38 mouse cellular contexts compared by ENCODE assay signal in the genomic region with DNA sequence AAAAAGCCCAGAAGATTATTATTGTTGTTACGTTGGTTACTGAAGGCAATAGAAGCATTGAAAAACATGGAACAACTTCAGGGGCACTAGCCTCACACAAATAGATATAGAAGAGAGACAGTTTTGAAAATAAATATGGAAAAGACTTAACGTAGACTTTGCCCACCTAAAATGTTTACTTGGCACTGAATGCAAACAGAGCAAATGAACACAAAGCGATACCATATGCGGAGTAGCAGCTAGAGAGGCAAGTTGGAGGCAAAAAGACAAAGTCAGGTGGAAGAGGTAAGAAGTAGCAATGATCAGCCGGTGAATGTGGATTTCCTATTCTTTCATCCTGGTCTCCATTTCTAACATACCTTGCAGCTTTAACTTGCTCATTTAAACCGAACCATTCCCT. TPM values are rescaled to one million over a fixed set of nuclear protein-coding genes. Genes with fewer than 3 reads are reported as not detected.
"Had no signal": no experiment of that assay in that cellular context is flagged by ENCODE, and none has a peak within 500 bp of the region (broad histone marks: within the 10 kb centered on the region; RNA-seq: fewer than 3 reads in every experiment).

No protein-coding gene starts in this region.

- H3K4me2 ChIP-seq: limb, embryonic 12.5 days; limb, embryonic 13.5 days; limb, embryonic 15.5 days; liver, embryonic 12.5 days; liver, embryonic 13.5 days; liver, embryonic 15.5 days; lung, embryonic 14.5 days; lung, embryonic 15.5 days; midbrain, embryonic 11.5 days; midbrain, embryonic 12.5 days; midbrain, embryonic 13.5 days; midbrain, embryonic 15.5 days; neural tube, embryonic 12.5 days had no signal

- H3K4me1 ChIP-seq: limb, embryonic 10.5 days; limb, embryonic 12.5 days; limb, embryonic 13.5 days; limb, embryonic 15.5 days; liver, embryonic 12.5 days; liver, embryonic 13.5 days; liver, embryonic 15.5 days; lung, embryonic 15.5 days; megakaryocyte, embryonic 14.5 days; midbrain, embryonic 10.5 days; midbrain, embryonic 12.5 days; midbrain, embryonic 13.5 days; midbrain, embryonic 15.5 days; neural tube, embryonic 12.5 days had no signal

- H3K9me3 ChIP-seq: limb, embryonic 10.5 days; limb, embryonic 12.5 days; limb, embryonic 13.5 days; limb, embryonic 15.5 days; liver, embryonic 12.5 days; liver, embryonic 13.5 days; liver, embryonic 15.5 days; lung, embryonic 15.5 days; megakaryocyte, embryonic 14.5 days; midbrain, embryonic 10.5 days; midbrain, embryonic 12.5 days; midbrain, embryonic 13.5 days; midbrain, embryonic 15.5 days; neural tube, embryonic 12.5 days had no signal

- H3K27me3 ChIP-seq: limb, embryonic 12.5 days; limb, embryonic 13.5 days; limb, embryonic 15.5 days; liver, embryonic 12.5 days; liver, embryonic 13.5 days; liver, embryonic 15.5 days; lung, embryonic 15.5 days; megakaryocyte, embryonic 14.5 days; midbrain, embryonic 12.5 days; midbrain, embryonic 13.5 days; midbrain, embryonic 15.5 days; neural tube, embryonic 12.5 days had no signal

- H3K4me3 ChIP-seq: left cerebral cortex, adult 2 months; limb, embryonic 10.5 days; limb, embryonic 12.5 days; limb, embryonic 13.5 days; limb, embryonic 15.5 days; liver, embryonic 12.5 days; liver, embryonic 13.5 days; liver, embryonic 15.5 days; lung, embryonic 15.5 days; megakaryocyte, embryonic 14.5 days; midbrain, embryonic 10.5 days; midbrain, embryonic 12.5 days; midbrain, embryonic 13.5 days; midbrain, embryonic 15.5 days; myocyte; neural tube, embryonic 12.5 days had no signal

- DNase-seq: left cerebral cortex, postnatal 4 days; liver, embryonic 13.5 days; lung, adult 18-20 months; lung, adult 2 months; lung, embryonic 14.5 days; lung, postnatal 10 days; lung, postnatal 14 days; lung, postnatal 36 days; lung, postnatal 4 days; midbrain, embryonic 14.5 days had no signal

- H3K36me3 ChIP-seq: limb, embryonic 10.5 days; limb, embryonic 12.5 days; limb, embryonic 13.5 days; limb, embryonic 15.5 days; liver, embryonic 12.5 days; liver, embryonic 13.5 days; liver, embryonic 15.5 days; lung, embryonic 15.5 days; midbrain, embryonic 10.5 days; midbrain, embryonic 12.5 days; midbrain, embryonic 13.5 days; midbrain, embryonic 15.5 days; neural tube, embryonic 12.5 days had no signal

- ATAC-seq: liver, embryonic 12.5 days; lung, postnatal 0 days; midbrain, embryonic 13.5 days; midbrain, embryonic 15.5 days; midbrain, embryonic 16.5 days had no signal

- H3K27ac ChIP-seq: left cerebral cortex, adult 2 months; limb, embryonic 10.5 days; limb, embryonic 12.5 days; limb, embryonic 13.5 days; limb, embryonic 15.5 days; liver, embryonic 12.5 days; liver, embryonic 13.5 days; liver, embryonic 14.5 days; liver, embryonic 15.5 days; lung, embryonic 15.5 days; macrophage; midbrain, embryonic 10.5 days; midbrain, embryonic 12.5 days; midbrain, embryonic 13.5 days; midbrain, embryonic 15.5 days; neural tube, embryonic 12.5 days had no signal

- H3K9ac ChIP-seq: limb, embryonic 12.5 days; limb, embryonic 13.5 days; limb, embryonic 15.5 days; liver, embryonic 12.5 days; liver, embryonic 13.5 days; liver, embryonic 14.5 days; liver, embryonic 15.5 days; lung, embryonic 14.5 days; lung, embryonic 15.5 days; midbrain, embryonic 12.5 days; midbrain, embryonic 13.5 days; midbrain, embryonic 15.5 days; neural tube, embryonic 12.5 days had no signal

RNA-seq across cellular contexts. Expression of a gene that starts 21.6 kb away (rescaled TPM):
- total RNA-seq: left cerebral cortex, postnatal 10 days; megakaryocyte progenitor cell, adult 5-6 weeks; megakaryocyte, adult 5-6 weeks; megakaryocyte-erythroid progenitor cell, adult 5-6 weeks; midbrain, postnatal 0 days; monocyte, adult 5-6 weeks had no signal
- polyA plus RNA-seq: limb, embryonic 10.5 days; limb, embryonic 12.5 days; limb, embryonic 14.5 days; liver, embryonic 12.5 days; liver, embryonic 13.5 days; liver, embryonic 15.5 days; liver, embryonic 16.5 days; lung, embryonic 14.5 days; macrophage; midbrain, embryonic 11.5 days; myocyte; neural tube, embryonic 12.5 days had no signal
